Mouse (Mus musculus) kidney, embryonic 15.5 days (tissue): ENCODE measurements around the gene 1110051M20Rik. TPM values are rescaled to one million over a fixed set of nuclear protein-coding genes. Genes with fewer than 3 reads are reported as not detected.

ENCODE experiments used
- ATAC-seq: fragments of 200-750 bp; cut with Nextera tagmentation; replicated peaks from 2 replicates; pipeline ENCODE4 v1.8.0; 2017; ENCODE audit warnings: moderate TSS enrichment; ENCODE audit not compliant: low FRiP score
- H3K27ac ChIP-seq: fragments of 300-500 bp; sonication (generic); 2 replicates; pipeline ENCODE4 v1.5.1; 2015; ENCODE audit warnings: mild to moderate bottlenecking, inconsistent platforms
- H3K27me3 ChIP-seq: fragments of 300-500 bp; sonication (generic); 2 replicates; pipeline ENCODE4 v1.6.1; 2015; ENCODE audit warnings: inconsistent platforms
- H3K36me3 ChIP-seq: fragments of 300-500 bp; sonication (generic); 2 replicates; pipeline ENCODE4 v1.6.1; 2015; ENCODE audit warnings: inconsistent platforms
- H3K4me1 ChIP-seq: fragments of 300-500 bp; sonication (generic); 2 replicates; pipeline ENCODE4 v1.6.1; 2015; ENCODE audit warnings: inconsistent platforms
- H3K4me2 ChIP-seq: fragments of 300-500 bp; sonication (generic); 2 replicates; pipeline ENCODE4 v1.6.1; 2015; ENCODE audit warnings: moderate library complexity, mild to moderate bottlenecking, inconsistent platforms
- H3K4me3 ChIP-seq: fragments of 300-500 bp; sonication (generic); replicated peaks from 2 replicates; pipeline ENCODE4 v1.5.1; 2015; ENCODE audit warnings: mild to moderate bottlenecking, inconsistent platforms
- H3K9ac ChIP-seq: fragments of 300-500 bp; sonication (generic); 2 replicates; pipeline ENCODE4 v1.6.1; 2015; ENCODE audit warnings: mild to moderate bottlenecking, inconsistent platforms
- H3K9me3 ChIP-seq: fragments of 300-500 bp; sonication (generic); replicated peaks from 2 replicates; pipeline ENCODE4 v1.6.1; 2016; ENCODE audit warnings: inconsistent platforms
- WGBS: fragments of 180-500 bp; shearing (Covaris S2); methylation state at CpG from one replicate; pipeline ENCODE4 v1.1.7; 2015; ENCODE audit warnings: mixed read lengths; 5-methylcytosine and 5-hydroxymethylcytosine counted together
- polyA plus RNA-seq: library from polyadenylated mRNA; unstranded; fragments of >200 nt; fragmentation: Nextera tagmentation; extraction: Ambion mirVana; gene quantifications from 2 replicates; pipeline ENCODE4 v1.2.1, GENCODE M21; 2015

1110051M20Rik gene
- polyA plus RNA-seq, 1 experiment from 2014 or later, result 65.7 TPM

- no peak overlapping the region for H3K9ac ChIP-seq
- H3K36me3 ChIP-seq, result no peaks in the 10 kb centered on the region
- WGBS, result 21% methylated on average over 4 of the region's 4 CpGs
- H3K27me3 ChIP-seq, result no peaks in the 10 kb centered on the region
- H3K9me3 ChIP-seq, result no peaks in the 10 kb centered on the region
- no peak overlapping the region for H3K4me3 ChIP-seq
- no peak for ATAC-seq
- H3K4me1 ChIP-seq, result peaks cover 15% of the 10 kb centered on the region
- peak overlapping the region; percentile 42 for H3K27ac ChIP-seq
- H3K4me2 ChIP-seq, result peak overlapping the region; percentile 5; the same call in 1 of the 2 replicates
Measured at GRCm38 (mm10) chr2:91361068-91361528, 83.4 kb downstream of the 1110051M20Rik start.

- H3K27ac ChIP-seq, result no peak overlapping the region
- H3K9ac ChIP-seq, result no peak overlapping the region
- peaks cover 10% of the 10 kb centered on the region for H3K4me1 ChIP-seq
- no peaks in the 10 kb centered on the region for H3K36me3 ChIP-seq
- H3K4me2 ChIP-seq, result no peak overlapping the region
- H3K9me3 ChIP-seq, result no peaks in the 10 kb centered on the region
- WGBS, result 91% methylated on average over 3 of the region's 3 CpGs
- no peaks in the 10 kb centered on the region for H3K27me3 ChIP-seq
- no peak overlapping the region for H3K4me3 ChIP-seq
- no peak for ATAC-seq
Measured at GRCm38 (mm10) chr2:91355767-91356166, 88.7 kb downstream of the 1110051M20Rik start.

GRCm38 (mm10) chr2:91354727-91355403 lies 89.6 kb downstream of the 1110051M20Rik start:
- 61% methylated on average over 6 of the region's 6 CpGs for WGBS
- ATAC-seq, result 0 out of 2 replicates have a peak, but pooled peaks have one; percentile 18
- Histone ChIP-seq H3K27ac (peak overlapping the region; percentile 52), H3K27me3 (no peaks in the 10 kb centered on the region), H3K9ac (no peak overlapping the region), H3K4me1 (peaks cover 8% of the 10 kb centered on the region), H3K4me3 (no peak overlapping the region), H3K9me3 (no peaks in the 10 kb centered on the region), H3K36me3 (no peaks in the 10 kb centered on the region), H3K4me2 (no peak overlapping the region)

- H3K4me1 ChIP-seq, result peaks cover 14% of the 10 kb centered on the region
- WGBS, result 24% methylated on average over 3 of the region's 3 CpGs
- no peaks in the 10 kb centered on the region for H3K9me3 ChIP-seq
- H3K36me3 ChIP-seq, result no peaks in the 10 kb centered on the region
- H3K4me2 ChIP-seq, result no peak overlapping the region
- peak overlapping the region; percentile 82 for H3K27ac ChIP-seq
- ATAC-seq, result no peak
- no peak overlapping the region for H3K9ac ChIP-seq
- no peak overlapping the region for H3K4me3 ChIP-seq
- no peaks in the 10 kb centered on the region for H3K27me3 ChIP-seq
Measured at GRCm38 (mm10) chr2:91353854-91354253, 90.7 kb downstream of the 1110051M20Rik start.

- Histone ChIP-seq H3K27me3 (no peaks in the 10 kb centered on the region), H3K4me2 (no peak overlapping the region), H3K4me3 (no peak overlapping the region), H3K4me1 (peaks cover 14% of the 10 kb centered on the region), H3K27ac (no peak overlapping the region), H3K9me3 (no peaks in the 10 kb centered on the region), H3K9ac (no peak overlapping the region), H3K36me3 (no peaks in the 10 kb centered on the region)
- no peak for ATAC-seq
Measured at GRCm38 (mm10) chr2:91351841-91352240, 92.7 kb downstream of the 1110051M20Rik start.

- 0 out of 2 replicates have a peak, but pooled peaks have one; percentile 54 for ATAC-seq
- Histone ChIP-seq H3K4me1 (peaks cover 14% of the 10 kb centered on the region), H3K36me3 (no peaks in the 10 kb centered on the region), H3K4me2 (0 out of 2 replicates have a peak overlapping the region, but pooled peaks have one; percentile 0), H3K9ac (no peak overlapping the region), H3K27ac (peak overlapping the region; percentile 89), H3K9me3 (no peaks in the 10 kb centered on the region), H3K27me3 (no peaks in the 10 kb centered on the region), H3K4me3 (no peak overlapping the region)
- WGBS, result 43% methylated on average over 6 of the region's 6 CpGs
Measured at GRCm38 (mm10) chr2:91349974-91350457, 94.5 kb downstream of the 1110051M20Rik start.

- H3K4me3 ChIP-seq, result no peak overlapping the region
- H3K27me3 ChIP-seq, result no peaks in the 10 kb centered on the region
- H3K4me2 ChIP-seq, result no peak overlapping the region
- WGBS, result 76% methylated on average over 4 of the region's 4 CpGs
- no peak for ATAC-seq
- peak overlapping the region; percentile 48; the same call in 1 of the 2 replicates for H3K27ac ChIP-seq
- H3K9me3 ChIP-seq, result no peaks in the 10 kb centered on the region
- peaks cover 10% of the 10 kb centered on the region; the same call in 1 of the 2 replicates for H3K4me1 ChIP-seq
- H3K9ac ChIP-seq, result no peak overlapping the region
- no peaks in the 10 kb centered on the region for H3K36me3 ChIP-seq
Measured at GRCm38 (mm10) chr2:91348936-91349335, 95.6 kb downstream of the 1110051M20Rik start.

- no peaks in the 10 kb centered on the region for H3K9me3 ChIP-seq
- no peaks in the 10 kb centered on the region for H3K27me3 ChIP-seq
- H3K27ac ChIP-seq, result no peak overlapping the region
- H3K4me3 ChIP-seq, result no peak overlapping the region
- ATAC-seq, result no peak
- 91% methylated on average over 1 of the region's 1 CpGs for WGBS
- H3K4me2 ChIP-seq, result no peak overlapping the region
- no peaks in the 10 kb centered on the region for H3K36me3 ChIP-seq
- no peak overlapping the region for H3K9ac ChIP-seq
- H3K4me1 ChIP-seq, result peaks cover 7% of the 10 kb centered on the region; the same call in 1 of the 2 replicates
Measured at GRCm38 (mm10) chr2:91345644-91346043, 98.9 kb downstream of the 1110051M20Rik start.

- 91% methylated on average over 2 of the region's 2 CpGs for WGBS
- Histone ChIP-seq H3K4me1 (no peaks in the 10 kb centered on the region), H3K27me3 (no peaks in the 10 kb centered on the region), H3K4me3 (no peak overlapping the region), H3K27ac (no peak overlapping the region), H3K4me2 (no peak overlapping the region), H3K9ac (no peak overlapping the region), H3K36me3 (no peaks in the 10 kb centered on the region), H3K9me3 (no peaks in the 10 kb centered on the region)
- no peak for ATAC-seq
Measured at GRCm38 (mm10) chr2:91339591-91339990, 104.9 kb downstream of the 1110051M20Rik start.

GRCm38 (mm10) chr2:91335128-91335527 lies 109.4 kb downstream of the 1110051M20Rik start:
- Histone ChIP-seq H3K4me3 (no peak overlapping the region), H3K9me3 (no peaks in the 10 kb centered on the region), H3K27me3 (no peaks in the 10 kb centered on the region), H3K27ac (no peak overlapping the region), H3K36me3 (no peaks in the 10 kb centered on the region), H3K4me2 (no peak overlapping the region), H3K4me1 (peaks cover 11% of the 10 kb centered on the region; the same call in 1 of the 2 replicates), H3K9ac (no peak overlapping the region)
- WGBS, result 69% methylated on average over 4 of the region's 4 CpGs
- ATAC-seq, result no peak

- Histone ChIP-seq H3K27me3 (no peaks in the 10 kb centered on the region), H3K9me3 (no peaks in the 10 kb centered on the region), H3K4me2 (no peak overlapping the region), H3K9ac (no peak overlapping the region), H3K4me3 (no peak overlapping the region), H3K36me3 (no peaks in the 10 kb centered on the region), H3K27ac (peak overlapping the region; percentile 92), H3K4me1 (peaks cover 39% of the 10 kb centered on the region)
- 56% methylated on average over 7 of the region's 7 CpGs for WGBS
- no peak for ATAC-seq
Measured at GRCm38 (mm10) chr2:91331051-91331843, 113.3 kb downstream of the 1110051M20Rik start.
